Mouse (Mus musculus) frontal cortex, adult (tissue): ENCODE measurements around the gene Nutf2-ps1.
"Not testable (repeated sequence)": the region's sequence is repeated elsewhere in the genome, so short reads cannot be mapped to it uniquely, and the experiment has no call there.

Experiments used
- ATAC-seq: cut with Nextera tagmentation; 2 replicates; pipeline ENCODE4 v1.9.2; 2017; ENCODE audit warnings: mild to moderate bottlenecking, moderate library complexity, mixed read lengths; ENCODE audit not compliant: low TSS enrichment

The Nutf2-ps1 gene

DNA sequence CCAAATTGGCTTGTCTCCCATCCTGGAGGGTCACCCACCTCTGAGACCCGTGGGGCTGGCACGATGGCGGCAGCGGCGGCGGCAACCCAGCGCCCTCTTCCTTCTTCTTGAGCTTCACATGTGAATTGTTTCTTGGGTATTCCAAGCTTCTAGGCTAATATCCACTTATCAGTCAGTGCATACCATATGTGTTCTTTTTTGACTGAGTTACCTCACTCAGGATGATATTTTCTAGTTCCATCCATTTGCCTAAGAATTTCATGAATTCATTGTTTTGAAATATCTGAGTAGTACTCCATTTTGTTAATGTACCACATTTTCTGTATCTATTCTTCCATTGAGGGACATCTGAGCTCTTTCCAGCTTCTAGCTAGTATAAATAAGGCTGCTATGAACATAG, at the start of gene Nutf2-ps1:
TSS of gene Nutf2-ps1 (minus strand) at position 101 of the 400 bp plus-strand sequence.
- not testable (repeated sequence) for ATAC-seq

DNA sequence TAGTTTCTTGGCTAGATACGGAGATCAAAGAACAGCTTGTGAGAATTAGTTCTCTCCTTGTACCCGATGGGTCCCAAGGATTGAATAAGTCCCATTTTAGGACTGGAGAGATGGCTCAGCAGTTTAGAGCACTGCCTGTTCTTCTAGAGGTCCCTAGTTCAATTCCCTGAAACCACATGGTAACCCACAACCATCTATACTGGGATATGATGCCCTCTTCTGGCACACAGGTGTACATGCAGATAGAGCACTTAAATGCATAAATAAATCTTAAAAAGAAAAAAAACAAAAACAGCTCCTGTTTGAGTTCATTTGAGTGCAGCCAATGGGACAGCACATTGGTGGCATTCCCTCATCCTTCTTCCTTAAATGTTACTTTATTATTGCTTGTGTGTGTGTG, 49.2 kb upstream of the Nutf2-ps1 start:
- ATAC-seq = no peak

DNA sequence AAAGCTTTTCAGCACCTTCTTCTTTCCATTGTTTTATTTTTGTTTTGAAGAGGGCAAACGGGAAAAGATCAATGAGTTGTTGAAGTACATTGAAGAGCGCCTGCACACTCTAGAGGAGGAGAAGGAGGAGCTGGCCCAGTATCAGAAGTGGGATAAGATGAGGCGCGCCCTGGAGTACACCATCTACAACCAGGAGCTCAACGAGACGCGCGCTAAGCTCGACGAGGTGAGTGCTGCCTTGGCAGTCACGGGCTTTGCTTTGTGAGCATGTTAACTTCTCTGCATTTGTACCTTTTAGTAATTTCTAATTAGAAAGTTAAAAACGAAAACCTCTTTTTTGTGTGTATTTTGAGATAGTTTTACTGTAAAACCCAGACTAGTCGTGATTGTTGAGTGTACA, 32.8 kb upstream of the Nutf2-ps1 start:
- ATAC-seq = no peak

DNA sequence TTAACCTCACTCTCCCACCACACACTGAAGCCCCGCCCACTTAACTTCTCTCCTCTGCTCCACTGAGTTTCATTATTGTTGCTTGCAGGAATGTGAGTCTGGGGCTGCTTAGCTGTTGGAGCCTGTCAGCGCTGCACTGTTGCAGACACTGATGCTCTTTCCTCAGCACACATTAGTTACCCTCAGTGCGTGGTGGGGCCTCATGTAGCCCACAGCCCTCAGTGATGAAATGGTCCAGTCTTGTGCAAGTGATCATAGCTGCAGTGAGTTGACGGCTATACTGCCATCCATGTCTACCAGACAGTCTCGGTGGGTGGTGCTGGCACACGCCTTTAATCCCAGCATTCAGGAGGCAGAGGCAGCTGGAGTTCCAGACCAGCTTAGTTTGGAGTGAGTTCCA, 20.1 kb upstream of the Nutf2-ps1 start:
- ATAC-seq = no peak

DNA sequence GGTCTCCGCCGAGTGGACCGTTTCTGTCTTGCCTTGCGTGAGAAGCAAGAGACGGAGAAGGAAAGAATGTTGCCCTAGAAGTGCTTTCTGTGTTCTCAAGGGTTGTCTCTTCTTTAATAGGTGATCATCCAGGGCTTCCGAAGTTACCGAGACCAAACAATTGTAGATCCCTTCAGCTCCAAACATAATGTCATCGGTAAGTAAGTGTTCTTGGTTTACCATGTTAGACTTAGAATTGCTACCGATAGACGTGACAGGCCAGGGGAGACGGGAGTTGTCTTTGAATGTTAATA, 12.4 kb upstream of the Nutf2-ps1 start:
- no peak for ATAC-seq

DNA sequence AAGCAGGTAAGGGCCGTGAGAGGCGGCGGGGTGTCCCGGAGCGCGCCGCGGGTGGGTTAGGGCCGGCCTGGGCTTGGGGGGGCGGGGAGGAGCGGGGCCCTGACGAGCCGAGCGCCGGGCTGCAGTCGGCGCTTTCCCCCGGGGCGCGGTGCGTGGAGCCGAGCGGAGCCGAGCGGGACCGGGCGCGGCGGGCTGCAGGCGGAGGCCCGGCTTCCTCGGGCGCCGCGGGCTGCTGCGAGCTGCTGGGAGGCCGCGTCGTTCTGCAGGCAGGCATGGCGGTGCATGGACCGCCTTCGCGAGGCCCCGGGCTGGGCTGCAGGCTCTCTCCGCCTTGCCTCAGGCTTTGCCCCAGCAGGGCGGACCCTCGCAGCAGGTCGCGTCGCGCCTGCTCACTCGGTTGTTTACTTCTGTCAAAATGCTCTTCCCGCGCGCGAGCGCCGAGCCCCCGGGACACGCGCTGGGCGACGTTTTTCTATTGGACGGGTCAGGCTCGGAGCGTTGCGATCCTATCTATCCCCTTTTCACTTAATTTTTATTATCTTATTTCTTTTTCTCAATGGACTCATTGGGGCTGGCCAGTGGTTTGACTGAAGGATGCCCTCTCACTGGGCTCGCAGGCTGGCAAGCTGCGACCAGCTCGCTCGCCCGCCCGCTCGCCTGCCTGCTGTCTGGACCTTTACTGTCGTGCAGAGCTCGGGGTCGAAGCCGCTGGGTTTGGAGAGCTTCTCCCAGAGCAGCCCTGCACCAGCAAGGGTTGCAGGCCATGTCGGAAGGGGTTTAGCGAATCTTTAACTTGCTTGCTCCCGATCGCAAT, 11.9 kb upstream of the Nutf2-ps1 start:
- ATAC-seq = peak; percentile 58

DNA sequence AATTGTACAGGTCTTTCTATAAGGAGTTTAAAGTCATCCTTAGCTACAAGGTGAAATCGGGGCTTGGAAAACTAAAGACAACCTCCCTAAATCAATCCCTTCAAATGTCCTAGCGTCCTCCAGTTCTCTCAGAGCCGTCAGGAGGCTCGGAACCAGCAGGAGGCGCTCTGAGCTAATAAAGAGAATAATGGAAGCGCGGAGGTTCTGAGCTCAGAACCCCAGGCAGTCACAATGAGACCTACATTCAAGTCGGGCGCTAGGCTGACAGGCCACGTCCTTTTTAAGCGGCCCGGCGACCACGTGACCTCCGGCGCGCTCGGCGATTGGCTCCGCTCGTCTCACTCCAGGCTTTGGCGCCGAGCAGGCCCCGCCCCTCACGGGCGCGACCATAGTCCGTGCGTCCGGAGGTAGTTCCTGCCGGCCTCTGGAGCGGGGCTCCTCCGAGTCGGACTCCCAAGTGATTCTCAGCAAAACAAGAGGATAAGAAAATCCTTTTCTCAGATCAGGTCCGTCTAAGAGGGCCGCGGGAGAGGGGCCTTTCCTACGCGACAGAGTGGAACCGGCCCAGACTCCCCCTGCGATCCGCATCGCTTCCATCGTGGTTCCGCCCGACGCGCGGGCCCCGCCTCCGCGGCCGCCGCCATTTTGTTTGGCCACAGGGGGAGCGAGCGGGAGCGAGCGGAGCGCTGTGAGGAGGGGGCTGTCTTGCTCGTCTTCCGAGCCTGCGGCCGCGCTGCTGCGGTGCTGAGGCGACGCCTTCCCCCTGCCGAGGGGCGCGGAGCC, 11.1 kb upstream of the Nutf2-ps1 start, which contains the start of gene Smc3:
TSS of gene Smc3 (plus strand) at position 642 of the 783 bp plus-strand sequence.
- ATAC-seq = peak; percentile 96

DNA sequence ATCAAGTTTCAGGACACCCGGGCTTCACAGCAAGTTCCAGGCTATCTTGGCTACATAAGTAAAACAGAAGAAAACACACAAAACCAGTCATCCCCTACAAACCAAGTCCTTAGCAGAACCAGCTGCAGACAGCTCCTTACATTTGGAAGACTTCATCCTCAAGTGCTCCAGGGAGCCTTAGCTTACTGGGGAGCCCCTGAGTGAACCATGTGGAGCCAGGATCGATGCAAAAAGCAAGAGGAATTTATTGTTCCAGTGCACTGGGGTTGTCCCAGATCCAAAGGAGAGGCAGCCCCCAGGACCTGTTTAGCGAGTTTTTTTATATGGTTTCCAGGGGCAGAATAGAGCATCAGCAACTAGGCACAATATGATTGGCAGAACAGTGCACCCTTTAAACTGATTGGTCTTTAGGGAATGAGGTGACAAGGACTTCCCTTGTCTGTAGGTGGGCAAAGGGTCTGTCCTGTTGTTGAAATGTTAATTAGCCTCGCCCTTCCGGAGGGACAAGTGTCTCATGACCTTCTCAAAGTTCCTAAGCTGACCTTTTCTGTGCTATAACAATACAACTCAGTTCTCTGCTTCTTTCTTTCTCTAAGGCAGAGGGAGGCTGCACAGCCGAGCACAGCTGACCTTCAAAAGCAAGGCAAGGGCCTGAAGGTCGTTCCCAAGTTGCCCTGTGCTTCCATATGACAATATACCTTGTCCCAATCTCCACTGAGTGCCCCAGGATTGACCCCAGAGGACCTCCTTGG, 8.0 kb upstream of the Nutf2-ps1 start:
- no peak for ATAC-seq

DNA sequence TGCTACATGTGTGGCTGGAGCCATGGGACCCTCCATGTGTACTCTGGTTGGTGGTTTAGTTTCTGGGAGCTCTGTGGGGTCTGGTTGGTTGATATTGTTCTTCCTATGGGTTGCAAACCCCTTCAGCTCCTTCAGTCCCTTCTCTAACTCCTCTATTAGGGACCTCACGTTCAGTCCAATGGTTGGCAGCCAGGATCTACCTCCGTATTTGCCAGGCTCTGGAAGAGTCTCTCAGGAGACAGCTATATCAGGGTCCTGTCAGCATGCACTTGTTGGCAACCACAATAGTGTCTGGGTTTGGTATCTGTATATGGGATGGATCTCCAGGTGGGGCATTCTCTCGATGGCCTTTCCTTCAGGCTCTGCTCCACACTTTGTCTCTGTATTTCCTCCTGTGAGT, 1.2 kb downstream of the Nutf2-ps1 start:
- not testable (repeated sequence) for ATAC-seq

DNA sequence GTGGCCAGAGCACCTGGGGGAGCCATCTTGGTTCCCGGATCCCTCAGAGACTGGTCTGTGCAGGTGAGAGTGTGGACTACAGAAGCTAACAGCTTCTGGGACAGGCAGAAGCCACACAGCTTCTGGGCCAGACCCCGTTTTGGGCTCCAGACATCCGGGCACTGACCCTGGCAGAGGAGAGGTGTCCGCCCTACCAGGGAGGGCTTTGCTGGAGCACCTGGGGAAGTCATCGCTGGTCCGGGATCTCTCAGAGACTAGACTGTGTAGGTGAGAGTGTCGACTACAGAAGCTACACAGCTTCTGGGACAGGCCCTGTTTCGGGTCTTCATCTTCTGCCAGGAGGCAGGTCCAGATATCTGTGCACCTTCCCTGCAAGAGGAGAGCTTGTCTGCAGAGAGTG, 8.6 kb downstream of the Nutf2-ps1 start:
- not testable (repeated sequence) for ATAC-seq

DNA sequence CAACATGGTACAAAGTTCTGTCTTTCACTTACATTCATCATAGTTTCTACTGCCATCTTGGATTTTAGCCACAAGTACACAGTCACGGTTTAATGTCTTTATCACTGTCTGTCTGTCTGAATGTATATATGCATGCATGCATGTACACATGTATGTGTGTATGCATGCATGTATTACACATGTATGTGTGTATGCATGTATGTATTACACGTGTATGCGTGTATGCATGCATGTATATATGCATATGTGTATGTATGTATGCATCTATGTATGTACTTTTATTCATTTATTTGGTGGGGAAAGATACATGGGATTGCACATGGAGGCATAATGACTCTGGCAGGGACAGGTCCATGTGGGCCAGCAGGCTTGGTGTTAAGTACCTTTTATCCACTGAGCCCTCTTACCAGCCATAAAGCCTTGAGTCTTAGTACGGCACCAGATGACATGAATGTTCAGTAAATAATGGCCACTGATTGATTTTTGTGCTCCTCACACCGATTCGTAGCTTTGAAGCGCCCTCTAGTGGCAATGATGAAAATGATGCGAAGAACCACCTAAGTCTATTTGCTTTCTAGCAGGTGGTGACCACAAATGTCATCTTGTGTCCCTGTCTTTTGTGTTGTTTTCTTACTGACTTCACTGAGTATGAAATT, 10.1 kb downstream of the Nutf2-ps1 start:
- ATAC-seq = peak; percentile 64

DNA sequence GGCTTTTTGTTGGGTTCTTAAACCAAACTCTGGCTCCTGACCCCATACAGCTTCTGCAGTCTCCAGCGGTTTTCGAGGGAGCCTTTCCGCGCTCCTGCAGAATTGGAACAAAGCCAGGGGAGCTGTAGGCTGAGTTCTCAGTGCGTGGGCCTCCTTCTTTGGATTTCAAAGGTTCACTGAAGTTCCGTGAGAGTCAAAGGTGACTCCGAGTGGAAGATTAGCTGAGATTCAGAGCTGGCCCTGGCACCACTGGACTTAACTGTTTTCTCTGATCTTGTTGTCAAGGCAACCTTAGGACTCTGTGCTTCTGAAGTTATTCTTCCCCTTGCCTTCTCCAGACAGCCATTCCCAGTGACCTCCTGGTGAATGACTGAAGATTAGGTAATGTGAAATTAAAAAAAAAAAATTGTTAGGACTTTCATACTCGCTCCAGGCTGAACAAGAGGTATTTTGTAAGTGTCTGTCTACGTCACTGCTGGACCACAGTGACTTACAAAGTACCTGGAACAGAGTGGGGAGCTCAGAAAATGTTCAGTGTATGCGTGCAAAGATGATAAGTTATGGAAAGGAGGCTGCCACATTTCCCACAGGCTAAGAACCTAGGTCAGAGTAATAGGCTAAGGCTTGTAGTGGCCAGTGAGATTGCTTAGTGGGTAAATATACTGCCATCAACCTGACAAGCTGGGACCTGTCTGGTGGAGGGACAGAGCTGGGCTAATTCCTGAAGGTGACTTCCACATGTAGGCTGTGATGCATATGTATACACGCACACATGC, 11.7 kb downstream of the Nutf2-ps1 start:
- ATAC-seq = no peak

DNA sequence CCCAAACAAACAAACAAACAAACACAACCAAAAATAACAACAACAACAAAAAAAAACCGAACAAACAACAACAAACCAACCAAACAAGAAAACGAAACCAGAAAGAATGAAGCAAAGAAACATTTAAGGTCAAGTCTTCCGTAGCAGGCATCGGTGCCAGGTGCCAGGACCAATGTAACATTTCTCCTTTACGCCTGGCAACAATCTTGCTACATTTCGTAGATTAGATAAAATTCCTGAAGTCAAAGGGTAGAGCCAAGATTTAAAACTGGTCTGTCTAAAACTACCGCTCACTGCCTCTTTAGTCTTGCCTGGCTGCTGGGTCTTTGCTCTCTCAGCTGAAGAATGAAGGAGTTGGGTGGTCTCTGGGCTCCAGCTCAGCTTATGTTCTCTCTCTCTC, 12.8 kb downstream of the Nutf2-ps1 start:
- ATAC-seq = no peak

DNA sequence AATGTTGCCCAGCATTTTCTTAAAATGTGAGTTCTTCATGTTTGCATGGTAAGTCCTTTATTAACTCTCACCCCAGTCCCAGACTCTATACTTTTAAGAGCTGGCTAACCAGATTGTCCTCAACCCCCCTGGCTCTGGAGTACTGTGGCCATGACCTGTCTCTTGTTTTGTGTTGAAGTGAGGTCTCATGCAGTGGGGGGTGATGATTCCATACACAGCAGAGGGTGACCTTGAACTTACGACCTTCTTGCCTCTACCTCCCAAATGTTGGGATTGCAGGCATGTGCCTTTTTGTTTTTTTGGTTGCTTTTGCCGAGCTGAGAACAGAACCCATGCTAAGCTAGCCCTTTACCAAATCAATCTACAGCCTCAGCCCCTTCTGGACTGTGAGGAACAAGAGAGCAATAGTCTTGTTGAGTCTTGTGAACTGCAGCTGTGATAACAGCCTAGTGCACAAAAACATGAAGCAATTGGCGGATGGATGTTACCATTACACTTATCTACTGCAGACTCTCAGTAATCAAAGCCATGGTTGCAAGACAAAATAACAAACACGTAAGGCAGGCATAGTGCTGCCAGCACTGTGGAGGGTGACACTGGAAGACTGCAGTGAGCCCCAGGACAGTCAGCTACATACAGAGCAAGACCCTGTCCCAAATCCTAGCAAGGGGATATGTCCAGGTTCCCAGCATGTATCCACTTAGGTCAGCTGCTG, 13.4 kb downstream of the Nutf2-ps1 start:
- ATAC-seq = no peak

DNA sequence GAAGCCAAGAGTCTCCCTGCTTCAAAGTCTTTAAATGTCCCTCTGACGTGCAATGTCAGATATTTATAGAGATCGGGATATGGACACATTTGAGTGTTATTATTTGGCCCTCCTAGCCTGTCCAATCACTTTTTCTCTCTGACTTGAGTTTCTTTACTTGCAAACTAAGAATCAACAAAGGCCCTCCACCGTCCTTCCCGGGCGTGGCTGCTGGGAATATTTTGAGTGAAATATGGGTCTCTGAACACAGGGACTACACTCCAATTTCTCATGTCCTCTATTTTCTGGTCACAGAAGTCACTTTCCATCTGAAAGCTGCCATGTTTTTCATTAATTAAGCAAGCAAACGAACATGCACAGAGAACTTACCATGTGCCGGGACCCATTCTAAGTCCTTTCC, 14.3 kb downstream of the Nutf2-ps1 start:
- ATAC-seq = no peak

DNA sequence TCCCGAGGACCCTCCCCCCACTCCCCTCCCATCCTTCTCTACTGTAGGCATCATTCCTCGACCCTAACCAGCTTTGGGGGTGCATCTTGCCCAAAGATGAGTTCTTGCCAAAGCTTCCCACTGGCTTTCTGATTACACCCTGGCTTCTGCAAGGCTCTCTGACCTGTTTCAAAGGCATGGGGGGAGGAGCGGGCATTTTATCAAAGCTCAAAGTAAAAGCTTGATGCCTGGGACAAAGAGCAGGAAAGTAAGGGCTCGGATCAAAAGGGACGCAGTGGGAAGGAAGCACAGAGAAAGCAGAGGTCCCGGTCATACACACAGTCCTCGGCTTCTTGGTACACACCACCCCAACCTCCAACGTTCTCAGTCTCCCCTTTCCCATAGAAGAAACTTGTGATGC, 14.7 kb downstream of the Nutf2-ps1 start:
- ATAC-seq = no peak

DNA sequence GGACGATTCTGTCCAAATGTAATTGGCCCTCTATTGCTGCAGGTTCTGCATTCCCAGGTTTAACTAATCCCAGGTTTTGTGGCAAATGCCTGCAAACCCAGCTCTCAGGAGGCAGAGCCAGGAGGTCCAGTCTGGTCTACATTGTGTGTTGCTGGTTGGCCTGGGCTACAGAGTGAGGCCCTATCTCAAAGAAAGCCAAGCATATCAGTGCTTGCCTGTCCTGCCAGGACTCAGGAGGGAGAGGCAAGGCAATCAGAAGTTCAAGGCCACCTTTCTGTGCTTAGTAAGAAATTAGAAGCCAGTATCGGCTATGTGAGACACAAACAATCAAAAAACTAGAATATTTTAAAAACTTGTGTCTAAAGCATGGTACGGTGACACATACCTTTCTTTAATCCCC, 15.7 kb downstream of the Nutf2-ps1 start:
- no peak for ATAC-seq

DNA sequence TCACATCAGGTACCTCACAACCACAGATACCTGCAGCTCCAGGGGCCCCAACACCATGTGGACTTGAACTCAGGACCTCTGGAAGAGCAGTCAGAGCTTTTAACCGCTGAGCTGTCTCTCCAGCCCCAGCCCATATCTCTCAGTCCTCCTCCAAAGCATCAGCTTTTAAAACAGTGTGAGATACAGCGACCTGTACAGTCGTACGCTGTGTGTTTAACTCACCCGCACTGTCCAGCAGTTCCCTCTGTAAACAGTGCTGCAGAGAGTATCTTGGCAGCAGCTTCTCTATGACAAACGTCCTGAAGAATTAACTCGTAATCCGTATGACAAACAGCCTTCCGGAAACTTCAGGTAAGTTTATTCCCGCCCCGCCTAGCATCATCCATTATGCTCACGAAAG, 16.3 kb downstream of the Nutf2-ps1 start:
- ATAC-seq = no peak

DNA sequence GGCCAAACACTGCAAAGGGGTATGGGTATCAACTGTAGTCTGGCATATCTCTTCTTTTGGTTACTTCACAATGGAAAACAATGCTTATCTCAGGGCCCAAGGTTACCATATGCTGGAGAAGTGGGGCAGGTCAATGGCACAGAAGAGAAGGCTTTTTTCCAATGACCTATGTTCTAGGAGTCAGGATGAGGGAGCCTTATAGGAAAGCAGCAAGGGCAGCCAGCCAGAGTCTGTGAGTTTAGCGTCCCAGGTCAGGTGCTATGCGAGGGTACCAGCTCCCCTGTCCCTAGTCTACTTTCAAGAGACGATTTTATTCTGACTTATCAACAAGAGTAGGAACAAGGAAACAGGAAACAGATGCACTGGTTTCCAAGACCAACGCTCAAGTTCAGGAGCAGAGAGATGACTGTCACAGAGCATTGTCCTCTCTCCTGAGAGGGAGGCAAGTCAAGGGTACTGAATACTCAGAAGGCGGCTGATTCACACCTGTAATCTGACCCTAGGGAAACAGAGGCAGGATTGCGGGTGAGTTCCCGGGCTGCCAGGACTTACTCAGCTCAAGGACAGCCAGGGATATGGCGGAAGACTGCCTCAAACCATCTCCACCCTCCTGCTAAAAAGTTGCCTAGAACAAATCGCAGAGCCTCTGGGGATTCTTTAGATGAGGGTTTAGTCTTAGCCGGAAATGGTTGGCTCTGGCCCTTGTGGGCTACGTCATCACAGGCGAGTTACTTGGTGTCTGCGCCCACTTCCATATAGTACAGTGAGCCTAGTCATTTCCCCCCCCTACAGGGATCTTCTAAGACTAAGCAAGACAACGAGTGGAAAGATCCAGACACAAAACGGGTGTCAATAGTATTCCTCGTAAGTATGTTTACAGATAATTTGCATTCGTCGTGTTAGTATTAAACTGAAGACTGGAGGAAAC, 17.1 kb downstream of the Nutf2-ps1 start:
- ATAC-seq = no peak
